12 mouse cellular contexts compared by ENCODE assay signal in genomic region chr16:20706407-20707055, GRCm38 (mm10). TPM values are rescaled to one million over a fixed set of nuclear protein-coding genes. Genes with fewer than 3 reads are reported as not detected.
DNase-seq lines count a peak whose midpoint lies in the region; TF ChIP-seq lines count a peak whose summit lies in the region.
"Had no signal": no experiment of that assay in that cellular context is flagged by ENCODE, and none has a peak within 500 bp of the region (broad histone marks: within the 10 kb centered on the region; RNA-seq: fewer than 3 reads in every experiment).

No protein-coding gene starts in this region.

- peaks cover 31% of the 10 kb centered on the region for H3K4me1 ChIP-seq in olfactory bulb, adult 2 months (ENCODE audit: control insufficient read depth, insufficient read depth, low read length)

- TF ChIP-seq POLR2A in olfactory bulb, adult 2 months (IDR thresholded peaks at IDR 0.05; ENCODE audit: insufficient read depth, low read depth, low read length): no peak

- no peak for TF ChIP-seq CTCF in left cerebral cortex, adult 2 months (IDR thresholded peaks at IDR 0.05)
- no peak for TF ChIP-seq CTCF in olfactory bulb, adult 2 months (IDR thresholded peaks at IDR 0.05; ENCODE audit: insufficient read depth, low read depth, low read length)

- H3K4me3 ChIP-seq in left cerebral cortex, adult 2 months: no peak overlapping the region
- no peak overlapping the region for H3K4me3 ChIP-seq in olfactory bulb, adult 2 months (ENCODE audit: insufficient read depth, low read depth, low read length)
- H3K4me3 ChIP-seq: limb, embryonic 10.5 days had no signal

- intact Hi-C loops in left cerebral cortex, adult 2 months (cut with DNase I): no loop called here
- intact Hi-C loops in left cerebral cortex, postnatal 4 days (cut with DNase I): no loop called here

- H3K27ac ChIP-seq in left cerebral cortex, adult 2 months: peak overlapping the region; percentile 6; the same call in 1 of the 2 replicates
- peak overlapping the region; percentile 48; the same call in 1 of the 2 replicates for H3K27ac ChIP-seq in olfactory bulb, adult 2 months (ENCODE audit: insufficient read depth, low read depth, low read length)
- H3K27ac ChIP-seq: limb, embryonic 10.5 days had no signal

- WGBS in olfactory bulb, adult 2 months: 84% methylated on average over 2 of the region's 2 CpGs

- DNase-seq in gastrocnemius, postnatal 25 days: peak; percentile 54
- DNase-seq in gastrocnemius, postnatal 4 days (ENCODE audit: low spot score in 2 of 2): no peak
- DNase-seq in left cerebral cortex, adult 2 months (ENCODE audit: extremely low spot score in 1 of 2, low spot score in 2 of 2): peak in 1 of 2 experiments; percentile 22
- DNase-seq in left cerebral cortex, postnatal 4 days: no peak
- DNase-seq in adrenal gland, postnatal 36 days: peak; percentile 61 to 66
- no peak for DNase-seq in B cell, adult 2 months
- DNase-seq: embryo, embryonic 11 days; gastrocnemius, postnatal 10 days; retina, postnatal 1 day had no signal

RNA-seq across cellular contexts. Expression of gene Polr2h, which starts 10.9 kb away (rescaled TPM):
- total RNA-seq in gastrocnemius, postnatal 25 days (2021): 1 to 10 TPM; 8.2 to 8.3 TPM
- total RNA-seq in gastrocnemius, postnatal 4 days (2021): 10 to 100 TPM; 20.1 to 20.6 TPM
- total RNA-seq in left cerebral cortex, adult 2 months (2021): 10 to 100 TPM; 22.5 to 28.6 TPM
- 10 to 100 TPM; 30.5 to 32.0 TPM for total RNA-seq in left cerebral cortex, postnatal 4 days (2021)
- 10 to 100 TPM; 37.0 to 56.4 TPM for total RNA-seq in adrenal gland, postnatal 36 days (2021)
- polyA plus RNA-seq in olfactory bulb, adult 2 months (2012; ENCODE audit: insufficient read depth, insufficient read length, low replicate concordance, missing spikeins): not detected in 2 replicates

RNA-seq across cellular contexts. Expression of gene Clcn2, which starts 11.0 kb away (rescaled TPM):
- 1 to 10 TPM; 2.0 to 3.2 TPM for total RNA-seq in gastrocnemius, postnatal 25 days (2021)
- 1 to 10 TPM; 4.5 to 4.9 TPM for total RNA-seq in gastrocnemius, postnatal 4 days (2021)
- 10 to 100 TPM; 74.8 to 79.3 TPM for total RNA-seq in left cerebral cortex, adult 2 months (2021)
- total RNA-seq in left cerebral cortex, postnatal 4 days (2021): 10 to 100 TPM; 38.8 to 40.3 TPM
- total RNA-seq in adrenal gland, postnatal 36 days (2021): 10 to 100 TPM; 19.3 to 66.2 TPM
- polyA plus RNA-seq in olfactory bulb, adult 2 months (2012; ENCODE audit: insufficient read depth, insufficient read length, low replicate concordance, missing spikeins): not detected in 2 replicates

RNA-seq across cellular contexts. Expression of gene Fam131a, which starts 13.5 kb away (rescaled TPM):
- 10 to 100 TPM; 31.5 to 57.0 TPM for total RNA-seq in gastrocnemius, postnatal 25 days (2021)
- total RNA-seq in gastrocnemius, postnatal 4 days (2021): 10 to 100 TPM; 40.5 to 44.9 TPM
- total RNA-seq in left cerebral cortex, adult 2 months (2021): 100 to 1,000 TPM; 320 to 343 TPM
- 100 to 1,000 TPM; 101 to 115 TPM for total RNA-seq in left cerebral cortex, postnatal 4 days (2021)
- 10 to 100 TPM; 13.5 to 15.0 TPM for total RNA-seq in adrenal gland, postnatal 36 days (2021)
- not detected in 2 replicates for polyA plus RNA-seq in olfactory bulb, adult 2 months (2012; ENCODE audit: insufficient read depth, insufficient read length, low replicate concordance, missing spikeins)

RNA-seq across cellular contexts. Expression of gene Chrd, which starts 26.4 kb away (rescaled TPM):
- 1 to 10 TPM; 3.2 to 3.6 TPM for total RNA-seq in gastrocnemius, postnatal 25 days (2021)
- 10 to 100 TPM; 10.6 to 10.7 TPM for total RNA-seq in gastrocnemius, postnatal 4 days (2021)
- 10 to 100 TPM; 50.5 to 56.3 TPM for total RNA-seq in left cerebral cortex, adult 2 months (2021)
- total RNA-seq in left cerebral cortex, postnatal 4 days (2021): 10 to 100 TPM; 15.4 to 18.6 TPM
- total RNA-seq in adrenal gland, postnatal 36 days (2021): 10 to 100 TPM; 10.4 to 10.6 TPM
- not detected in 2 replicates for polyA plus RNA-seq in olfactory bulb, adult 2 months (2012; ENCODE audit: insufficient read depth, insufficient read length, low replicate concordance, missing spikeins)
- total RNA-seq: CH12.LX had no signal

RNA-seq across cellular contexts. Expression of gene Thpo, which starts 27.8 kb away (rescaled TPM):
- total RNA-seq in gastrocnemius, postnatal 25 days (2021): 1 to 10 TPM; 2.1 to 3.0 TPM
- total RNA-seq in gastrocnemius, postnatal 4 days (2021): 1 to 10 TPM; 1.5 to 1.7 TPM
- total RNA-seq in left cerebral cortex, adult 2 months (2021): 1 to 10 TPM; 7.5 to 8.7 TPM
- total RNA-seq in left cerebral cortex, postnatal 4 days (2021): 1 to 10 TPM; 1.2 to 2.3 TPM
- total RNA-seq in adrenal gland, postnatal 36 days (2021): 1 to 10 TPM; 1.3 to 1.5 TPM
- not detected in 2 replicates for polyA plus RNA-seq in olfactory bulb, adult 2 months (2012; ENCODE audit: insufficient read depth, insufficient read length, low replicate concordance, missing spikeins)

Comparison
In these comparisons a context has a peak if more than half of its experiments do, and no peak if none do; other contexts are left out.
1. DNase-seq: peak in gastrocnemius, postnatal 25 days (single experiment) and adrenal gland, postnatal 36 days (2 of 2); none in gastrocnemius, postnatal 4 days (0 of 2), left cerebral cortex, postnatal 4 days (single experiment) and B cell, adult 2 months (0 of 2).